Mouse (Mus musculus) B cell, adult 67 days (primary cell): Measurements from ENCODE around the gene Fam71b. TPM values are rescaled to one million over a fixed set of nuclear protein-coding genes. Genes with fewer than 3 reads are reported as not detected.

Experiments used
- total RNA-seq, 2 experiments: library from RNA; stranded (reverse); gene quantifications; 4 replicates each; pipeline ENCODE4 v1.2.4; 2023

Gene Fam71b
- total RNA-seq: not detected

DNA sequence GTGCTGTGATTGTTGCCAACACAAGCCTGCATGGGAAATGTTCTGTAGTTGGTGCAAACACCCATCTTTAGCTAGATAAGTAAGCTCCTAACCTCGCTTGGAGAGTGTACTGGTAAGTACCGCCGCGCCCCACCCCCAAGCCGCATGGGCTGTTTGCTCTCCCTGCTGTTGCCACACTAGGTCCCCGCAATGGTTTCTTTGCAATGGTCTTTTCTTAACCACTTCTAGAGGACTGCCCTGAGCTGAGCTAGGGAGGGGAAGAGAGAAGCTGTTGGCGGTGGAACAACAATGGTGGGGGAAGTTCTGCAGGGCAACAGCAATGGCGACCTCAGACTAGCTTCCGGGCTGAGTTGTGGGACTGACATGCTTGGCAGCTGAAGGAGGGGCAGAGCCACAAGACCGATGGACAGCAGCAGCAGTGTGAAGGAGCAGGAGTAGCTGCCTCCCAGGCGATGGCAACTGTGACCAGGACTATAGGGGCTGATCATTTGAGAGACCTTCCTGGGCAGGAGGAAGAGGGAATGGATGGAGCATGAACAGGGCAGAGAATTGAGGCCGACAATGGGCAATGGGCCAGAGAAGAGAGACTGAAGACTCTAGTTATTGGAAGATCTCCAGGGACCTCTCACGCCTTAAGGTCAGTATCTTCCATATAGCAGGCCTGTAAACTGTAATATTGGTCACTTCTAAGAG, at the start of gene Fam71b:
Fam71b (plus strand) TSS at position 393 of the 693 bp plus-strand sequence.

DNA sequence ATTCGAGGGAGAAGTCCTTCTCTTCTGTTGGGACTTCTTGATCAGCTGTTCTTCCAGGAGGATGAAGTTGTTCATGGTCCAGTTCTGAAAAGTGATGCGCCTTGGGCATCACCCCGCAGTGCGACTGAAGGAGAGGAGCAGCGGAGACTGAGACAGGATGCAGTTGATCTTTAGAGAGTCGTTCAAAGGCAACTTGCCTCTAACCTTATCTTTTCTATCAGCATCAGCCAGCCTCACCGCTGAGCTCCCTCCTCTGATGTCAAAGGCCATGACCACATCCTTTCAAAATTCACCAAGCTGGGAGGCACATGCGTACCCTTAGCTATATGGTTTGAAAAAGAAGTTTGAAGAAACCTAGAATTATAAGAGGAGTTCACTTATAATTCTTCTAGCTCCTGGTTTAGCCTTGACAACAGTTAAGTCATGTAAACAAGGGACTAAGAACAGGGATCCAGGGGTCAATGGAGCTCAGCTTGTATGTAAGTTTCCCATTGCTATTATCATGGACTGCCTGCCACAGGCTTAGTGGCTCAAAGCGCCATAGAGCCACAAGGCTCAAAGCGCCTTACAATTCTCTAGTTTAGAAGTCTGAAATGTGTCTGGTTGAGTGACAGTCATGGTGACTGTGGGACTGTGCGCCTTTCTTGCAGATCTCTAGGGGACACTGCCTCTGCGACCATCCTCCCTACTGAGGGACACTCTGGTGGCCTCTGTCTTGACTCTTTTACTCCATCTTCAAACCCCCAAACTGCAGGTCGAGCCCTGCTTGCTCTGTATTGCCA, 6.8 kb upstream of the Fam71b start, which contains the start of gene Itk:
Itk (minus strand) TSS at position 180 of the 782 bp plus-strand sequence.

DNA sequence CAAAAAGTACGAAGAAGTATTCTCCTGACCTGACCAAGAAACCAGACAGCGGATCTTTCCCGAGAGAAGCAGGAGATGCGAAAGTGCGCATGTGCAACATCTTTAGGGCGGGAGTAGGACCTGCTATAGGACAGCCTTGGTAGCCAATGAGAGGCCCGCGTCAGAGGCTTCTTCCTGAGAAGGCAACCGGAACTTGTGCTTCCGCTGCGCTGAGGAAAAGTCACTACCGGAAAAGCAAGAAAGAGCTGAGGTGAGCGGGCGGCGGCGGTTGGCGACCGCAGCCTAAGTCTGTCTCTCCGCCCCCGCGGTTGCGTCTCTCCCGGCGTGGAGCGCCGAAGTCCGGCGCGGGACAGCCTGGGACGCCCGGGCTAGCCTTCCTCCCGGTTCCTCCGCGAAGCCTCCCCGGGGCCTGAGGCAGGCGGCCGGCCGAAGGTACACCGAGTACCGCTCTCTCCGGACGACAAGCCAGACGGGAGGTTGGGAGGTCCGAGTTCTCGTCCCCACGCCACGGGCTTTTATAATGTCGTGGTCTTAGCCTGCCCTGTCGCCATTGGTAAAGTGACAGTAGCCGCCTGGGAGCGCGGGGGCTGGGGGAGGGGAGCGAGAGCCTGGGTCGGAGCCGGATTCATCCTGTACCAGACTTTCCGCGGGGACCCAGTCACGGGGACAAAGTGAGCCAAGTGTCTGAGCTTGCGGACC, 40.5 kb downstream of the Fam71b start, which contains the start of gene Med7:
Med7 (plus strand) TSS at position 166 of the 699 bp plus-strand sequence.

DNA sequence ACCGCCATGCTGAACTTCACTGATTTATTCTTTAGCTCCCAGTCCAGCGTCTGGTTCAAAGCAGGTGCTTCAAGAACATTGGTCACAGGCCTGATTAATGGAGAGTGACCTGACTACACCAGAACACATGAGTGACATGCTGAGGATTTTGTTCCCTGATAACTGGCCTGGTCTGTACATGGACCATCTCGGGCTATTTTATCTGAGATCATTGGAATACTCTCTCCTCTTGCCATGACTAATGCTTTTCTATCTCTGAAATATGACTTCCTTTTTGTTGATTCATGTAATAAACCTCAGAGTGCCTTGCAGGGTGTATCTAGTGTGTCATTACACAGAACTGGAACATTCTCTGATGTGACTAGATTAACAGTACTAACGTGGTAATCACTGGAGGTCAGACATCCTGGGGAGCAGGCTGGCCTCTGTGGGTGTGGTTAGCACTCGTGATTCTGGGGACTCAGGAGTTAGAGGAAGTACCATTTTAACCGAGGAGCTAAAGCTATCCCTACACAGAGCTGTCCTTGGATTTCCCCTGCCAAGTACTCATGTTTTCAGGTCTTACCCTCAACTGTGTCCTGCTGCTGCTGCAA, 58.2 kb downstream of the Fam71b start, which contains the start of gene Havcr2:
Havcr2 (plus strand) TSS at position 483 of the 593 bp plus-strand sequence.

Other genes with a start within 250 kb of the Fam71b start
- 1 to 10 TPM; 1.6 to 1.8 TPM for gene Nipal4, start 230.1 kb upstream of the Fam71b start, total RNA-seq
- gene Fndc9, start 161.0 kb upstream of the Fam71b start, total RNA-seq: not detected
- gene Cyfip2, start 83.7 kb upstream of the Fam71b start, total RNA-seq: 100 to 1,000 TPM; 169 to 181 TPM
- gene Itk, start 7.0 kb upstream of the Fam71b start, total RNA-seq: 1 to 10 TPM; 1.1 to 2.4 TPM
- gene Med7, start 40.4 kb downstream of the Fam71b start, total RNA-seq: 100 to 1,000 TPM in 1 of 2 experiments, 10 to 100 TPM in 1; 95.9 to 100 TPM
- gene Havcr2, start 58.4 kb downstream of the Fam71b start, total RNA-seq: under 1 TPM in 1 of 2 experiments, not detected in 1; 0.70 TPM
- gene Gm12169, start 127.7 kb downstream of the Fam71b start, total RNA-seq: not detected
- not detected for gene BC053393, start 175.0 kb downstream of the Fam71b start, total RNA-seq
- gene Dppa1, start 232.7 kb downstream of the Fam71b start, total RNA-seq: not detected